Mouse (Mus musculus) heart, embryonic 14.5 days (tissue): ENCODE measurements around the gene Map1s. TPM values are rescaled to one million over a fixed set of nuclear protein-coding genes. Genes with fewer than 3 reads are reported as not detected.

Experiments used
- ATAC-seq: fragments of 200-750 bp; cut with Nextera tagmentation; 2 replicates; pipeline ENCODE4 v1.8.0; 2017; ENCODE audit warnings: low read depth, moderate TSS enrichment; ENCODE audit not compliant: insufficient number of reproducible peaks, insufficient read depth, low FRiP score
- H3K27ac ChIP-seq, 2 experiments: fragments of 200-500 bp in 1 of 2; fragments of 300-500 bp in 1 of 2; sonication (generic) in 1 of 2; replicated peaks in 1 of 2; 2 replicates each; pipeline ENCODE4 v1.5.1; 2012 to 2014; ENCODE audit warnings: low read depth in 2 of 2, low read length in 2 of 2, control low read depth in 1 of 2, mild to moderate bottlenecking in 1 of 2, mixed read lengths in 1 of 2; ENCODE audit not compliant: control insufficient read depth in 1 of 2, insufficient read depth in 1 of 2
- H3K27me3 ChIP-seq: fragments of 300-500 bp; sonication (generic); 2 replicates; pipeline ENCODE4 v1.6.1; 2014; ENCODE audit warnings: mild to moderate bottlenecking, low read length, control low read depth; ENCODE audit not compliant: control insufficient read depth, insufficient read depth
- H3K36me3 ChIP-seq: fragments of 300-500 bp; sonication (generic); 2 replicates; pipeline ENCODE4 v1.6.1; 2014; ENCODE audit warnings: mild to moderate bottlenecking, control low read depth, low read length, mixed read lengths; ENCODE audit not compliant: control insufficient read depth, insufficient read depth
- H3K4me1 ChIP-seq, 2 experiments: fragments of 200-500 bp in 1 of 2; fragments of 300-500 bp in 1 of 2; sonication (generic) in 1 of 2; 2 replicates each; pipeline ENCODE4 v1.6.1; 2012 to 2014; ENCODE audit warnings: low read length in 2 of 2, control low read depth in 1 of 2, mixed read lengths in 1 of 2; ENCODE audit not compliant: control insufficient read depth in 2 of 2, insufficient read depth in 2 of 2
- H3K4me2 ChIP-seq: fragments of 300-500 bp; sonication (generic); 2 replicates; pipeline ENCODE4 v1.6.1; 2014; ENCODE audit warnings: mild to moderate bottlenecking, low read length
- H3K4me3 ChIP-seq, 2 experiments: fragments of 200-500 bp in 1 of 2; fragments of 300-500 bp in 1 of 2; sonication (generic) in 1 of 2; 2 replicates each; pipeline ENCODE4 v1.5.1; 2012 to 2014; ENCODE audit warnings: low read length in 2 of 2, mild to moderate bottlenecking in 2 of 2, control low read depth in 1 of 2, low read depth in 1 of 2, moderate library complexity in 1 of 2; ENCODE audit not compliant: control insufficient read depth in 1 of 2, insufficient read depth in 1 of 2
- H3K9ac ChIP-seq: fragments of 300-500 bp; sonication (generic); 2 replicates; pipeline ENCODE4 v1.6.1; 2014; ENCODE audit warnings: mild to moderate bottlenecking, low read length
- H3K9me3 ChIP-seq: fragments of 300-500 bp; sonication (generic); 2 replicates; pipeline ENCODE4 v1.6.1; 2016; ENCODE audit warnings: low read length, control low read depth; ENCODE audit not compliant: control insufficient read depth
- WGBS: fragments of 180-500 bp; shearing (Covaris S2); extraction: QIAGEN DNeasy Blood & Tissue Kit; methylation state at CpG from one replicate; pipeline ENCODE4 v1.1.7; 2014; 5-methylcytosine and 5-hydroxymethylcytosine counted together
- polyA plus RNA-seq: library from polyadenylated mRNA; unstranded; fragments of >200 nt; fragmentation: Nextera tagmentation; extraction: Ambion mirVana; gene quantifications from 2 replicates; pipeline ENCODE4 v1.2.1, GENCODE M21; 2014

The Map1s gene
- polyA plus RNA-seq, 1 experiment from 2014 or later, result 29.9 TPM

GRCm38 (mm10) chr8:70864712-70865221 lies 41.0 kb upstream of the Map1s start:
- ATAC-seq, result no peak
- H3K9me3 ChIP-seq, result no peaks in the 10 kb centered on the region
- H3K4me1 ChIP-seq, result peaks cover 20 to 36% of the 10 kb centered on the region in 2 experiments
- peaks cover 10% of the 10 kb centered on the region for H3K36me3 ChIP-seq
- H3K9ac ChIP-seq, result peak overlapping the region; percentile 78
- peak overlapping the region; percentile 95 for H3K4me2 ChIP-seq
- H3K27me3 ChIP-seq, result peaks cover 32% of the 10 kb centered on the region
- peak overlapping the region; percentile 51 to 69 for H3K4me3 ChIP-seq
- 2% methylated on average over 24 of the region's 24 CpGs for WGBS
- peak overlapping the region; percentile 44 to 84 for H3K27ac ChIP-seq

DNA sequence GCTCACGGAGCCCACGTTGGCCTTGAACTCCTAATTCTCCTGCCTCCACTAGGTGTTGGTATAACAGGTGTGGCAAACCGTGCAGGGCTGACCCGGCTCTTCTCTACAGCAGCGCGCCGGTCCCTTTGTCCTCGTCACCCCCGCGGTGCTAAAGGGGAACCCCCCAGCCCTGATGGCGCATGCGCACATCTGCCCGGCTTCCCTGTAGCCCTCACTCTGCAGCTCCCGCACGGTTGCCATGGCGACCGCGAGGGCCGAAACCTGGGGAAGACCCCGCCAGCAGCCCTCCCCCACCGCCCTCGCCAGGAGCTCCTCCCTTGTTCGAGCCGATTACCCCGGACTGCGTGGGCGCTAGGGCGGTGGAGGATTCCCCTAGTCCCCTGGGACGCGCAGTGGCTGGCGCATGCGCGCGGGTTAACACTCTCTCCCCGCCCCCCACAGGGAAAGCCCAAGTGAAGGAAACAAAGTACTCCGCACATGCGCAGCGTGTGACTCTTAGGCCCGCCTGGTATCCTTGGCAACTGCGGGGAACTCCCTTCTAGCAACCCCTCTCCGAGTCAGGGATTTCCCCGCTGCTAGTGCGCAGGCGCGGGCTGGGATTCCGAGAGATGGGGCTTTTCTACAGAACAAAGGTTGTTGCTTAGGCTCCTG lies 40.3 kb upstream of the Map1s start:
- ATAC-seq, result peak; percentile 88
- H3K4me2 ChIP-seq, result peak overlapping the region; percentile 95
- H3K9ac ChIP-seq, result peak overlapping the region; percentile 78
- H3K4me1 ChIP-seq, result peaks cover 20 to 36% of the 10 kb centered on the region in 2 experiments
- peaks cover 32% of the 10 kb centered on the region for H3K27me3 ChIP-seq
- peaks cover 10% of the 10 kb centered on the region for H3K36me3 ChIP-seq
- peak overlapping the region; percentile 51 to 69 for H3K4me3 ChIP-seq
- WGBS, result under 1% methylated on average over 46 of the region's 46 CpGs
- H3K9me3 ChIP-seq, result no peaks in the 10 kb centered on the region
- peak overlapping the region; percentile 66 to 84 for H3K27ac ChIP-seq

GRCm38 (mm10) chr8:70866001-70866520 lies 39.7 kb upstream of the Map1s start:
- 5% methylated on average over 12 of the region's 12 CpGs for WGBS
- no peak for ATAC-seq
- peaks cover 32% of the 10 kb centered on the region for H3K27me3 ChIP-seq
- H3K4me2 ChIP-seq, result peak overlapping the region; percentile 95
- no peaks in the 10 kb centered on the region for H3K9me3 ChIP-seq
- peaks cover 10% of the 10 kb centered on the region for H3K36me3 ChIP-seq
- H3K4me3 ChIP-seq, result peak overlapping the region; percentile 51 to 69
- peak overlapping the region; percentile 66 to 73 for H3K27ac ChIP-seq
- peaks cover 23 to 38% of the 10 kb centered on the region in 2 experiments for H3K4me1 ChIP-seq
- H3K9ac ChIP-seq, result peak overlapping the region; percentile 55

DNA sequence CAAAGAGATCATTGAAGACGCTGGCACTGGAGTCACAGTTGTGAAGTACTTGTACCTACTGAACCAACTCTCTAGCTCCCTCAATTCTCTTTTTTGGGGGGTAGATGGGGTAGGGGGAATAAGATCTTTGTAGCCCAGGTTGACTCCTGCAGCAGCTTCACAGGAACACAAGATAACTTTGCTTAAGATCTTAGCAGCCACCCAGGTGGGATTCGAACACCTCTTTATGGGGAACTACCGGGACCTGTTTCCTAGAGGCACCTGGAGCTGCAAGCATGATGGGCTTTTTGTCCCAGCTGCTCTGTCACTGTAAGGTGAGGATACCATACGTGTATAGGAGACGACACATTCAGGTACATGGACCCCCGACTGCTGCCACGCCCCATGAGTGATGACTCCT lies 39.2 kb upstream of the Map1s start:
- Histone ChIP-seq H3K36me3 (peaks cover 10% of the 10 kb centered on the region), H3K4me2 (peak overlapping the region; percentile 95; the same call in 1 of the 2 replicates), H3K27ac (no peak overlapping the region), H3K4me3 (no peak overlapping the region), H3K9ac (no peak overlapping the region), H3K27me3 (peaks cover 28% of the 10 kb centered on the region), H3K9me3 (no peaks in the 10 kb centered on the region), H3K4me1 (peaks cover 25 to 40% of the 10 kb centered on the region in 2 experiments)
- 80% methylated on average over 7 of the region's 7 CpGs for WGBS
- no peak for ATAC-seq

GRCm38 (mm10) chr8:70868559-70869198 lies 37.1 kb upstream of the Map1s start:
- Histone ChIP-seq H3K4me3 (no peak overlapping the region), H3K27ac (no peak overlapping the region), H3K27me3 (peaks cover 9% of the 10 kb centered on the region; the same call in 1 of the 2 replicates), H3K4me2 (peak overlapping the region; percentile 32; the same call in 1 of the 2 replicates), H3K9me3 (no peaks in the 10 kb centered on the region), H3K4me1 (peaks cover 21 to 29% of the 10 kb centered on the region in 2 experiments), H3K36me3 (peaks cover 10% of the 10 kb centered on the region), H3K9ac (no peak overlapping the region)
- ATAC-seq, result no peak
- 36% methylated on average over 40 of the region's 40 CpGs for WGBS

DNA sequence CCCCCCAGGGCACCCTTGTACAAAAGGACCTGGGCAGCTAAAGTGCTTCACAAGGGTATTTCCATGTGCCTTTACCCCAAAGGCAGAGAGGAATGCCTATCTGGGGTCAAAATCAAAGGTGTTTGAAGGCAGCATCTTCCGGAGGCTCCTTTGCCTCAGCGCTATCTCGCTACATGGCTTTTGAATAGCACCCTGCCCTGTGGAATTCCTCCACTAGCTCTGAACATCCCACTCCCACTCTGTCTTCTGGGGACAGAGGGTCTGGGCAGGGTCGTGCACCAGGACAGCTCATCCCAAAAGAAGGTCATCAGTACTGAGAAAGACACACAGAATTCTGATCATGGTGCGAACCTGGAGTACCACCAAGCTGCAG lies 36.5 kb upstream of the Map1s start:
- Histone ChIP-seq H3K27ac (no peak overlapping the region), H3K9me3 (no peaks in the 10 kb centered on the region), H3K4me2 (no peak overlapping the region), H3K27me3 (peaks cover 4% of the 10 kb centered on the region; the same call in 1 of the 2 replicates), H3K4me3 (no peak overlapping the region), H3K9ac (no peak overlapping the region), H3K36me3 (peaks cover 10% of the 10 kb centered on the region), H3K4me1 (peaks cover 19 to 25% of the 10 kb centered on the region in 2 experiments)
- 44% methylated on average over 5 of the region's 5 CpGs for WGBS
- no peak for ATAC-seq

DNA sequence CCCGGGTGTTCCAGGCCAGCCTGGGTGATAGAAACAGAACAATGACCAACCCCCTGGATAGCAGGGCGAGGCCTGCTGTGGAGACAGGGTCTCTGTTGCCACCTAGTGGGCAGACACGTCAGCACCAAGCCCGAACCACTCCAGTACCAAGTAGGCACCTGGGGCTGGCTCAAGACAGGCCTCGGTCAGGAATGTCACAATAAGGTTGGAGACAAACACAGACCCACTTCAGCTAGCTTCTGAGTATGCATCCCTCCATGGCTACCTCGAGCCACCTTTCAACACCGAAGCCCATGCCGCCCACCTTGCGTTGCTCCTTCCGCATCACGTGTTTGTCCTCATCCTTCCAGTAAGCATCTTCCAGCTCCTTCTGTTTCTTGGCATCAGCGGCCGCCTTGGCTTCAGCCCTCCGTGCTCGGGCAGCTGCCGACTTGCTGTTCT lies 36.1 kb upstream of the Map1s start:
- H3K36me3 ChIP-seq, result peaks cover 10% of the 10 kb centered on the region
- no peak overlapping the region for H3K4me2 ChIP-seq
- peaks cover 16 to 20% of the 10 kb centered on the region in 2 experiments for H3K4me1 ChIP-seq
- H3K9me3 ChIP-seq, result no peaks in the 10 kb centered on the region
- no peak for ATAC-seq
- WGBS, result 45% methylated on average over 16 of the region's 16 CpGs
- H3K9ac ChIP-seq, result no peak overlapping the region
- no peak overlapping the region for H3K27ac ChIP-seq
- no peaks in the 10 kb centered on the region for H3K27me3 ChIP-seq
- no peak overlapping the region for H3K4me3 ChIP-seq
